Mouse (Mus musculus): ENCODE data around the gene Clip2.

DNA sequence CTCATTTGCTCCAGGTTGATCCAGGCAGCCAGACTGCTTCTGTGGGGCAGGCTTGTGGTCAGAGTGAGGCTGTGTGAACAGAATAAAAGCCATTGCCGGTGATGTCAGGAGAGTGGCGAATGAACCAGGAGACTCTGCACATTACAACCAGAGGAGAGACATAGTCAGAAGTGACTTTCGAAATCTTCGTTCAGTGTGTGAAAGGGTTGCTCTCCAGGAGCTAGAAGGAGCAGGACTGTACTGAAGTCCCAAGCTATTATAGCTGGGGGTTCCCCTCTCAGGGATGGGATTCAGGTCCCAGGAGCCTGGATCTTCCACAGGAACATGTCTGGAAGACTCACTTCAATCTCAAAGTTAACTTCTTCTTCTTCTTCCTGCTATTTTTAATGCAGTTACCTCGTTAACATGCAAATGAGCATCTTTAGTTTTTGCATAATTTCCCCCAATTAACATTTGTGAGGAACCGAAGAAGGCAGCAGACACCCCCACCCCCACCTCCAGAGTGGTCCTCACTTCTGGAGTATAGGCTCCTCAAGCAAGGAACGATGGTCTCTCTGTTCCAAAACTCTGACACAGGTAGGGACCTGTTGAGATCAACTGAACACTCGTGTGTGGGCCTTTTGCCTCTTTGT lies 81.6 kb downstream of the Clip2 start:
- TF ChIP-seq POLR2A (IDR thresholded peaks at IDR 0.05; ENCODE audit: insufficient read depth, low read depth, low read length) = no peak
- no peak for TF ChIP-seq CTCF (IDR thresholded peaks at IDR 0.05; ENCODE audit: insufficient read depth, low read depth, low read length)
